Mouse (Mus musculus) testis, adult 2 months (tissue): ENCODE data around the gene Gm20388. TPM values are rescaled to one million over a fixed set of nuclear protein-coding genes. Genes with fewer than 3 reads are reported as not detected.
"Not testable (repeated sequence)": the region's sequence is repeated elsewhere in the genome, so short reads cannot be mapped to it uniquely, and the experiment has no call there.

Experiments used
- H3K27ac ChIP-seq: fragments of 200-500 bp; 2 replicates; pipeline ENCODE4 v1.5.1; 2012; ENCODE audit warnings: low read depth, low read length; ENCODE audit not compliant: control insufficient read depth, insufficient read depth
- H3K27me3 ChIP-seq: fragments of 200-500 bp; 2 replicates; pipeline ENCODE4 v1.6.1; 2012; ENCODE audit warnings: mild to moderate bottlenecking, low read length, moderate library complexity; ENCODE audit not compliant: control insufficient read depth, insufficient read depth
- H3K36me3 ChIP-seq: fragments of 200-500 bp; 2 replicates; pipeline ENCODE4 v1.6.1; 2012; ENCODE audit warnings: mild to moderate bottlenecking, low read length; ENCODE audit not compliant: control insufficient read depth, insufficient read depth
- H3K4me1 ChIP-seq: fragments of 200-500 bp; 2 replicates; pipeline ENCODE4 v1.6.1; 2012; ENCODE audit warnings: low read length; ENCODE audit not compliant: control insufficient read depth, insufficient read depth
- H3K4me3 ChIP-seq: fragments of 200-500 bp; 2 replicates; pipeline ENCODE4 v1.5.1; 2012; ENCODE audit warnings: low read depth, mild to moderate bottlenecking, low read length, moderate library complexity, mixed read lengths; ENCODE audit not compliant: control insufficient read depth
- CTCF ChIP-seq: fragments of 200-500 bp; IDR thresholded peaks from 2 replicates; pipeline ENCODE4 v1.5.1; 2012; ENCODE audit warnings: low read depth, mild to moderate bottlenecking, inconsistent platforms, low read length, moderate library complexity; ENCODE audit not compliant: control insufficient read depth, insufficient read depth, insufficient replicate concordance
- POLR2A ChIP-seq: fragments of 200-500 bp; IDR thresholded peaks from 2 replicates; pipeline ENCODE4 v1.6.1; 2012; ENCODE audit warnings: low read depth, mild to moderate bottlenecking, inconsistent platforms, low read length, moderate library complexity; ENCODE audit not compliant: control insufficient read depth
- polyA plus RNA-seq: library from polyadenylated mRNA; depleted of rRNA; stranded (reverse); fragments of >200 nt; gene quantifications from 2 replicates; pipeline ENCODE4 v1.2.3, GENCODE M21; 2012

The Gm20388 gene
- polyA plus RNA-seq, 1 experiment = 5.6 TPM

GRCm38 (mm10) chr8:121301978-121302649, 1391.5 kb downstream of the Gm20388 start:
- peak overlapping the region; percentile 88 for H3K4me3 ChIP-seq
- H3K27me3 ChIP-seq = no peaks in the 10 kb centered on the region
- TF ChIP-seq POLR2A (no peak), CTCF (no peak)
- H3K36me3 ChIP-seq = no peaks in the 10 kb centered on the region
- H3K4me1 ChIP-seq = peaks cover 18% of the 10 kb centered on the region
- H3K27ac ChIP-seq = no peak overlapping the region

- no peak for TF ChIP-seq POLR2A
- no peak for TF ChIP-seq CTCF
- no peak overlapping the region for H3K4me3 ChIP-seq
- no peaks in the 10 kb centered on the region for H3K27me3 ChIP-seq
- no peak overlapping the region for H3K27ac ChIP-seq
- H3K4me1 ChIP-seq = no peaks in the 10 kb centered on the region
- H3K36me3 ChIP-seq = no peaks in the 10 kb centered on the region
These were observed 1397.1 kb downstream of the Gm20388 start for GRCm38 (mm10) chr8:121307723-121308122.

- no peaks in the 10 kb centered on the region for H3K36me3 ChIP-seq
- H3K4me1 ChIP-seq = no peaks in the 10 kb centered on the region
- no peak overlapping the region for H3K4me3 ChIP-seq
- H3K27ac ChIP-seq = no peak overlapping the region
- H3K27me3 ChIP-seq = no peaks in the 10 kb centered on the region
- peak; percentile 44; the same call in 1 of the 2 replicates for TF ChIP-seq CTCF
- TF ChIP-seq POLR2A = no peak
These were observed 1400.6 kb downstream of the Gm20388 start for GRCm38 (mm10) chr8:121310976-121311819.

GRCm38 (mm10) chr8:121313458-121313857, 1402.8 kb downstream of the Gm20388 start:
- Histone ChIP-seq H3K4me1 (no peaks in the 10 kb centered on the region), H3K27me3 (no peaks in the 10 kb centered on the region), H3K27ac (no peak overlapping the region), H3K4me3 (no peak overlapping the region), H3K36me3 (no peaks in the 10 kb centered on the region)
- TF ChIP-seq POLR2A (no peak), CTCF (peak; percentile 9; the same call in 1 of the 2 replicates)

GRCm38 (mm10) chr8:121314036-121314435, 1403.4 kb downstream of the Gm20388 start:
- Histone ChIP-seq H3K27me3 (no peaks in the 10 kb centered on the region), H3K36me3 (no peaks in the 10 kb centered on the region), H3K4me1 (no peaks in the 10 kb centered on the region), H3K27ac (no peak overlapping the region), H3K4me3 (no peak overlapping the region)
- TF ChIP-seq POLR2A (no peak), CTCF (no peak)

- H3K27ac ChIP-seq = no peak overlapping the region
These were observed 1404.9 kb downstream of the Gm20388 start for GRCm38 (mm10) chr8:121315569-121315968.

GRCm38 (mm10) chr8:121316009-121316408, 1405.4 kb downstream of the Gm20388 start:
- no peaks in the 10 kb centered on the region for H3K36me3 ChIP-seq
- no peak overlapping the region for H3K4me3 ChIP-seq
- TF ChIP-seq CTCF (no peak), POLR2A (no peak)
- no peaks in the 10 kb centered on the region for H3K4me1 ChIP-seq
- no peak overlapping the region for H3K27ac ChIP-seq
- no peaks in the 10 kb centered on the region for H3K27me3 ChIP-seq

More at GRCm38 (mm10) chr8:121315569-121315968, 1404.9 kb downstream of the Gm20388 start:
- TF ChIP-seq POLR2A (no peak), CTCF (no peak)
- H3K36me3 ChIP-seq = no peaks in the 10 kb centered on the region
- H3K4me3 ChIP-seq = no peak overlapping the region
- no peaks in the 10 kb centered on the region for H3K4me1 ChIP-seq
- H3K27me3 ChIP-seq = no peaks in the 10 kb centered on the region

- H3K36me3 ChIP-seq, H3K4me3 ChIP-seq, H3K4me1 ChIP-seq, H3K27me3 ChIP-seq, H3K27ac ChIP-seq: not testable (repeated sequence)
These were observed 1408.1 kb downstream of the Gm20388 start for GRCm38 (mm10) chr8:121318756-121319155.
